Mouse (Mus musculus) hindbrain, embryonic 10.5 days (tissue): ENCODE measurements around the gene Taf11. TPM values are rescaled to one million over a fixed set of nuclear protein-coding genes. Genes with fewer than 3 reads are reported as not detected.

ENCODE experiments used
- DNase-seq: peaks from one replicate; pipeline ENCODE4 v3.0.0-alpha.2; 2017; ENCODE audit warnings: low spot score
- H3K27ac ChIP-seq: fragments of 300-500 bp; sonication (generic); 2 replicates; pipeline ENCODE4 v1.5.1; 2016; ENCODE audit warnings: mild to moderate bottlenecking, moderate library complexity
- H3K27me3 ChIP-seq: fragments of 300-500 bp; sonication (generic); 2 replicates; pipeline ENCODE4 v1.6.1; 2016; ENCODE audit warnings: mild to moderate bottlenecking; ENCODE audit not compliant: poor library complexity, insufficient read depth, severe bottlenecking
- H3K36me3 ChIP-seq: fragments of 300-500 bp; sonication (generic); 2 replicates; pipeline ENCODE4 v1.6.1; 2016; ENCODE audit warnings: mild to moderate bottlenecking, moderate library complexity
- H3K4me1 ChIP-seq: fragments of 300-500 bp; sonication (generic); replicated peaks from 2 replicates; pipeline ENCODE4 v1.6.1; 2016; ENCODE audit warnings: mild to moderate bottlenecking
- H3K4me3 ChIP-seq: fragments of 300-500 bp; sonication (generic); 2 replicates; pipeline ENCODE4 v1.5.1; 2016; ENCODE audit warnings: mild to moderate bottlenecking, moderate library complexity
- H3K9me3 ChIP-seq: fragments of 300-500 bp; sonication (generic); 2 replicates; pipeline ENCODE4 v1.6.1; 2016; ENCODE audit warnings: mild to moderate bottlenecking, moderate library complexity
- WGBS: fragments of 180-500 bp; shearing (Covaris S2); methylation state at CpG from one replicate; pipeline ENCODE4 v1.1.7; 2016; 5-methylcytosine and 5-hydroxymethylcytosine counted together
- polyA plus RNA-seq: library from polyadenylated mRNA; unstranded; fragments of >200 nt; fragmentation: Nextera tagmentation; extraction: Ambion mirVana; gene quantifications from 2 replicates; pipeline ENCODE4 v1.2.1, GENCODE M21; 2016

Taf11 gene
- 81.0 and 90.4 TPM in 2 replicates for polyA plus RNA-seq

- Histone ChIP-seq H3K4me3 (peak within 1 kb of the TSS; percentile 99), H3K36me3 (peaks cover 22% of the 10 kb centered on the region), H3K9me3 (no peaks in the 10 kb centered on the region), H3K27ac (peak within 1 kb of the TSS; percentile 90), H3K27me3 (no peaks in the 10 kb centered on the region), H3K4me1 (peaks cover 39% of the 10 kb centered on the region)
- no peak for DNase-seq
- 2% methylated on average over 53 of the region's 53 CpGs for WGBS
Measured at GRCm38 (mm10) chr17:27909622-27910500, at the start of gene Taf11. Taf11 (minus strand) TSS chr17:27909844.

- DNase-seq: no peak
- Histone ChIP-seq H3K27me3 (no peaks in the 10 kb centered on the region), H3K27ac (no peak overlapping the region), H3K36me3 (no peaks in the 10 kb centered on the region), H3K4me1 (peaks cover 11% of the 10 kb centered on the region), H3K4me3 (no peak overlapping the region), H3K9me3 (no peaks in the 10 kb centered on the region)
- 97% methylated on average over 9 of the region's 9 CpGs for WGBS
Measured at GRCm38 (mm10) chr17:27957649-27958048, 48.0 kb upstream of the Taf11 start.

GRCm38 (mm10) chr17:27954629-27955402 lies 45.2 kb upstream of the Taf11 start:
- no peak for DNase-seq
- WGBS: 68% methylated on average over 14 of the region's 14 CpGs
- Histone ChIP-seq H3K36me3 (no peaks in the 10 kb centered on the region), H3K4me1 (peaks cover 11% of the 10 kb centered on the region), H3K9me3 (no peaks in the 10 kb centered on the region), H3K27ac (0 out of 2 replicates have a peak overlapping the region, but pooled peaks have one; percentile 23), H3K4me3 (no peak overlapping the region), H3K27me3 (no peaks in the 10 kb centered on the region)

GRCm38 (mm10) chr17:27953136-27953535 lies 43.5 kb upstream of the Taf11 start:
- no peak for DNase-seq
- Histone ChIP-seq H3K36me3 (no peaks in the 10 kb centered on the region), H3K27me3 (no peaks in the 10 kb centered on the region), H3K27ac (no peak overlapping the region), H3K4me3 (no peak overlapping the region), H3K4me1 (peaks cover 11% of the 10 kb centered on the region), H3K9me3 (no peaks in the 10 kb centered on the region)
- WGBS: 71% methylated on average over 6 of the region's 6 CpGs

GRCm38 (mm10) chr17:27947155-27947554 lies 37.5 kb upstream of the Taf11 start:
- Histone ChIP-seq H3K36me3 (no peaks in the 10 kb centered on the region), H3K4me3 (no peak overlapping the region), H3K27ac (peak overlapping the region; percentile 40; the same call in 1 of the 2 replicates), H3K27me3 (no peaks in the 10 kb centered on the region), H3K9me3 (no peaks in the 10 kb centered on the region), H3K4me1 (peaks cover 28% of the 10 kb centered on the region)
- WGBS: 89% methylated on average over 2 of the region's 2 CpGs
- no peak for DNase-seq

GRCm38 (mm10) chr17:27946371-27946770 lies 36.7 kb upstream of the Taf11 start:
- Histone ChIP-seq H3K27ac (no peak overlapping the region), H3K36me3 (no peaks in the 10 kb centered on the region), H3K27me3 (no peaks in the 10 kb centered on the region), H3K4me1 (peaks cover 28% of the 10 kb centered on the region), H3K4me3 (no peak overlapping the region), H3K9me3 (no peaks in the 10 kb centered on the region)
- DNase-seq: no peak
- WGBS: 85% methylated on average over 8 of the region's 8 CpGs

- Histone ChIP-seq H3K4me1 (peaks cover 28% of the 10 kb centered on the region), H3K9me3 (no peaks in the 10 kb centered on the region), H3K4me3 (no peak overlapping the region), H3K36me3 (no peaks in the 10 kb centered on the region), H3K27ac (peak overlapping the region; percentile 53; the same call in 1 of the 2 replicates), H3K27me3 (no peaks in the 10 kb centered on the region)
- no peak for DNase-seq
- WGBS: 66% methylated on average over 6 of the region's 6 CpGs
Measured at GRCm38 (mm10) chr17:27945546-27946216, 36.0 kb upstream of the Taf11 start.

- Histone ChIP-seq H3K4me1 (peaks cover 34% of the 10 kb centered on the region), H3K36me3 (no peaks in the 10 kb centered on the region), H3K4me3 (no peak overlapping the region), H3K9me3 (no peaks in the 10 kb centered on the region), H3K27me3 (no peaks in the 10 kb centered on the region), H3K27ac (no peak overlapping the region)
- DNase-seq: no peak
- 88% methylated on average over 4 of the region's 4 CpGs for WGBS
Measured at GRCm38 (mm10) chr17:27942131-27942530, 32.5 kb upstream of the Taf11 start.

- no peak for DNase-seq
- Histone ChIP-seq H3K27ac (no peak overlapping the region), H3K9me3 (no peaks in the 10 kb centered on the region), H3K36me3 (no peaks in the 10 kb centered on the region), H3K27me3 (no peaks in the 10 kb centered on the region), H3K4me1 (peaks cover 32% of the 10 kb centered on the region), H3K4me3 (no peak overlapping the region)
- WGBS: 71% methylated on average over 2 of the region's 2 CpGs
Measured at GRCm38 (mm10) chr17:27941698-27942097, 32.1 kb upstream of the Taf11 start.

GRCm38 (mm10) chr17:27941178-27941577 lies 31.5 kb upstream of the Taf11 start:
- no peak overlapping the region for H3K27ac ChIP-seq
- H3K4me3 ChIP-seq: no peak overlapping the region
- 81% methylated on average over 5 of the region's 5 CpGs for WGBS
- peaks cover 27% of the 10 kb centered on the region for H3K4me1 ChIP-seq
- H3K36me3 ChIP-seq: no peaks in the 10 kb centered on the region
- no peaks in the 10 kb centered on the region for H3K27me3 ChIP-seq
- H3K9me3 ChIP-seq: no peaks in the 10 kb centered on the region
- no peak for DNase-seq

GRCm38 (mm10) chr17:27940352-27940751 lies 30.7 kb upstream of the Taf11 start:
- Histone ChIP-seq H3K4me3 (no peak overlapping the region), H3K36me3 (no peaks in the 10 kb centered on the region), H3K27me3 (no peaks in the 10 kb centered on the region), H3K4me1 (peaks cover 18% of the 10 kb centered on the region), H3K9me3 (no peaks in the 10 kb centered on the region), H3K27ac (no peak overlapping the region)
- DNase-seq: no peak
- 90% methylated on average over 4 of the region's 4 CpGs for WGBS

- Histone ChIP-seq H3K27me3 (no peaks in the 10 kb centered on the region), H3K4me1 (peaks cover 12% of the 10 kb centered on the region; the same call in 1 of the 2 replicates), H3K4me3 (no peak overlapping the region), H3K36me3 (no peaks in the 10 kb centered on the region), H3K27ac (no peak overlapping the region), H3K9me3 (no peaks in the 10 kb centered on the region)
- 87% methylated on average over 5 of the region's 5 CpGs for WGBS
- DNase-seq: no peak
Measured at GRCm38 (mm10) chr17:27939028-27939427, 29.4 kb upstream of the Taf11 start.
